Mouse (Mus musculus) MEL (cell line): ENCODE data around the gene Osbpl11. TPM values are rescaled to one million over a fixed set of nuclear protein-coding genes. Genes with fewer than 3 reads are reported as not detected.

Experiments used
- DNase-seq: peaks from one replicate; pipeline ENCODE4 v3.0.0; 2011; ENCODE audit warnings: low read depth, low spot score
- H3K27ac ChIP-seq: 2 replicates; pipeline ENCODE4 v1.5.1; 2012; ENCODE audit warnings: low read depth, mild to moderate bottlenecking, control low read depth, low read length, moderate library complexity; ENCODE audit not compliant: control insufficient read depth
- H3K27me3 ChIP-seq, 2 experiments: fragments of 150-350 bp in 1 of 2; sonication (generic) in 1 of 2; 2 replicates each; pipeline ENCODE4 v1.6.1; 2012; ENCODE audit warnings: low read length in 2 of 2, mild to moderate bottlenecking in 2 of 2, improper control_type of control experiment in 1 of 2, moderate library complexity in 1 of 2; ENCODE audit not compliant: insufficient read depth in 2 of 2, control insufficient read depth in 1 of 2
- H3K36me3 ChIP-seq, 2 experiments: 2 replicates each; pipeline ENCODE4 v1.6.1; 2012 to 2014; ENCODE audit warnings: low read length in 2 of 2, improper control_type of control experiment in 1 of 2, inconsistent platforms in 1 of 2, mild to moderate bottlenecking in 1 of 2; ENCODE audit not compliant: insufficient read depth in 2 of 2, control insufficient read depth in 1 of 2
- H3K4me1 ChIP-seq, 2 experiments: fragments of 150-350 bp in 1 of 2; sonication (generic) in 1 of 2; 2 replicates each; pipeline ENCODE4 v1.6.1; 2012; ENCODE audit warnings: low read length in 2 of 2, improper control_type of control experiment in 1 of 2, mild to moderate bottlenecking in 1 of 2; ENCODE audit not compliant: insufficient read depth in 2 of 2, control insufficient read depth in 1 of 2
- H3K4me3 ChIP-seq, 2 experiments: fragments of 150-350 bp in 1 of 2; sonication (generic) in 1 of 2; 2 replicates each; pipeline ENCODE4 v1.5.1; 2012; ENCODE audit warnings: low read depth in 2 of 2, low read length in 2 of 2, mild to moderate bottlenecking in 2 of 2, moderate library complexity in 2 of 2, control low read depth in 1 of 2, improper control_type of control experiment in 1 of 2; ENCODE audit not compliant: control insufficient read depth in 1 of 2, insufficient read depth in 1 of 2
- H3K79me2 ChIP-seq: 2 replicates; pipeline ENCODE4 v1.6.1; 2012; ENCODE audit warnings: mild to moderate bottlenecking, low read length, moderate library complexity; ENCODE audit not compliant: control insufficient read depth, poor library complexity, insufficient read depth
- H3K9ac ChIP-seq: 2 replicates; pipeline ENCODE4 v1.6.1; 2012; ENCODE audit warnings: low read depth, mild to moderate bottlenecking, control low read depth, low read length, moderate library complexity; ENCODE audit not compliant: control insufficient read depth, poor library complexity, severe bottlenecking
- H3K9me3 ChIP-seq: fragments of 150-350 bp; sonication (generic); replicated peaks from 2 replicates; pipeline ENCODE4 v1.6.1; 2012; ENCODE audit warnings: mild to moderate bottlenecking, low read length, improper control_type of control experiment, moderate library complexity; ENCODE audit not compliant: insufficient read depth
- BHLHE40 ChIP-seq: IDR thresholded peaks from 2 replicates; pipeline ENCODE4 v1.6.1; 2012; ENCODE audit warnings: low read depth, mild to moderate bottlenecking, inconsistent platforms, low read length, improper control_type of control experiment, borderline replicate concordance
- CHD1 ChIP-seq: IDR thresholded peaks from 2 replicates; pipeline ENCODE4 v1.6.1; 2012; ENCODE audit warnings: low read depth, mild to moderate bottlenecking, inconsistent platforms, low read length, improper control_type of control experiment
- CHD2 ChIP-seq: IDR thresholded peaks from 2 replicates; pipeline ENCODE4 v1.6.1; 2011; ENCODE audit warnings: low read length, improper control_type of control experiment
- E2F4 ChIP-seq: IDR thresholded peaks from 2 replicates; pipeline ENCODE4 v1.6.1; 2011; ENCODE audit warnings: low read depth, low read length, improper control_type of control experiment, borderline replicate concordance
- EP300 ChIP-seq, 2 experiments: IDR thresholded peaks; 2 replicates each; pipeline ENCODE4 v1.6.1; 2011; ENCODE audit warnings: improper control_type of control experiment in 2 of 2, low read length in 2 of 2, low read depth in 1 of 2, mild to moderate bottlenecking in 1 of 2
- GABPA ChIP-seq: IDR thresholded peaks from 2 replicates; pipeline ENCODE4 v1.6.1; 2012; ENCODE audit warnings: low read depth, mild to moderate bottlenecking, inconsistent platforms, low read length, improper control_type of control experiment, moderate library complexity
- HCFC1 ChIP-seq: IDR thresholded peaks from 2 replicates; pipeline ENCODE4 v1.6.1; 2012; ENCODE audit warnings: low read depth, mild to moderate bottlenecking, inconsistent platforms, low read length, improper control_type of control experiment, moderate library complexity
- MAFK ChIP-seq: IDR thresholded peaks from 2 replicates; pipeline ENCODE4 v1.6.1; 2011; ENCODE audit warnings: low read depth, mild to moderate bottlenecking, low read length, improper control_type of control experiment, borderline replicate concordance
- MAX ChIP-seq: IDR thresholded peaks from 2 replicates; pipeline ENCODE4 v1.6.1; 2011; ENCODE audit warnings: low read length, improper control_type of control experiment
- MAZ ChIP-seq: IDR thresholded peaks from 2 replicates; pipeline ENCODE4 v1.6.1; 2012; ENCODE audit warnings: low read depth, mild to moderate bottlenecking, inconsistent platforms, low read length, improper control_type of control experiment
- MEF2A ChIP-seq: IDR thresholded peaks from 2 replicates; pipeline ENCODE4 v1.6.1; 2014; ENCODE audit warnings: low read depth, mild to moderate bottlenecking, inconsistent platforms, low read length, improper control_type of control experiment; ENCODE audit not compliant: poor library complexity, insufficient replicate concordance, severe bottlenecking; ENCODE audit errors: extremely low read depth
- MXI1 ChIP-seq: IDR thresholded peaks from 2 replicates; pipeline ENCODE4 v1.6.1; 2011; ENCODE audit warnings: mild to moderate bottlenecking, low read depth, low read length, improper control_type of control experiment
- MYC ChIP-seq: IDR thresholded peaks from 2 replicates; pipeline ENCODE4 v1.6.1; 2011; ENCODE audit warnings: low read depth, mild to moderate bottlenecking, low read length, improper control_type of control experiment, moderate library complexity
- NRF1 ChIP-seq: IDR thresholded peaks from 2 replicates; pipeline ENCODE4 v1.6.1; 2014; ENCODE audit warnings: low read depth, mild to moderate bottlenecking, inconsistent platforms, low read length, improper control_type of control experiment, moderate library complexity; ENCODE audit not compliant: poor library complexity, insufficient read depth, severe bottlenecking
- POLR2A ChIP-seq, 2 experiments: IDR thresholded peaks; 2 replicates each; pipeline ENCODE4 v1.6.1; 2011 to 2012; ENCODE audit warnings: low read length in 2 of 2, mild to moderate bottlenecking in 2 of 2, control low read depth in 1 of 2, improper control_type of control experiment in 1 of 2, low read depth in 1 of 2, moderate library complexity in 1 of 2; ENCODE audit not compliant: control insufficient read depth in 1 of 2, insufficient read depth in 1 of 2, poor library complexity in 1 of 2
- POLR2AphosphoS5 ChIP-seq: IDR thresholded peaks from 2 replicates; pipeline ENCODE4 v1.6.1; 2012; ENCODE audit warnings: low read depth, borderline replicate concordance, mild to moderate bottlenecking, inconsistent platforms, low read length, moderate library complexity, mixed read lengths
- RAD21 ChIP-seq: IDR thresholded peaks from 2 replicates; pipeline ENCODE4 v1.6.1; 2011; ENCODE audit warnings: mild to moderate bottlenecking, low read depth, low read length, improper control_type of control experiment
- SIN3A ChIP-seq: IDR thresholded peaks from 2 replicates; pipeline ENCODE4 v1.6.1; 2012; ENCODE audit warnings: low read length, improper control_type of control experiment, inconsistent platforms
- SMC3 ChIP-seq: IDR thresholded peaks from 2 replicates; pipeline ENCODE4 v1.6.1; 2011; ENCODE audit warnings: low read depth, low read length, improper control_type of control experiment
- TAL1 ChIP-seq: IDR thresholded peaks from 2 replicates; pipeline ENCODE4 v1.6.1; 2012; ENCODE audit warnings: mild to moderate bottlenecking, inconsistent platforms, low read length, moderate library complexity, mixed read lengths
- TBP ChIP-seq: IDR thresholded peaks from 2 replicates; pipeline ENCODE4 v1.8.0; 2011; ENCODE audit warnings: low read depth, low read length, improper control_type of control experiment
- TCF12 ChIP-seq: IDR thresholded peaks from 2 replicates; pipeline ENCODE4 v1.6.1; 2014; ENCODE audit warnings: low read depth, mild to moderate bottlenecking, inconsistent platforms, low read length, improper control_type of control experiment, moderate library complexity
- UBTF ChIP-seq: IDR thresholded peaks from 2 replicates; pipeline ENCODE4 v1.6.1; 2012; ENCODE audit warnings: low read depth, mild to moderate bottlenecking, inconsistent platforms, low read length, improper control_type of control experiment, moderate library complexity, borderline replicate concordance; ENCODE audit not compliant: insufficient read depth
- USF2 ChIP-seq, 2 experiments: IDR thresholded peaks; 2 replicates each; pipeline ENCODE4 v1.6.1; 2011 to 2012; ENCODE audit warnings: improper control_type of control experiment in 2 of 2, low read length in 2 of 2, borderline replicate concordance in 1 of 2, inconsistent platforms in 1 of 2, low read depth in 1 of 2, mild to moderate bottlenecking in 1 of 2; ENCODE audit not compliant: insufficient read depth in 1 of 2
- ZC3H11A ChIP-seq: IDR thresholded peaks from 2 replicates; pipeline ENCODE4 v1.6.1; 2012; ENCODE audit warnings: low read depth, mild to moderate bottlenecking, inconsistent platforms, low read length, improper control_type of control experiment
- ZKSCAN1 ChIP-seq: IDR thresholded peaks from 2 replicates; pipeline ENCODE4 v1.6.1; 2012; ENCODE audit warnings: low read depth, mild to moderate bottlenecking, inconsistent platforms, low read length, improper control_type of control experiment, moderate library complexity
- ZMIZ1 ChIP-seq: IDR thresholded peaks from 2 replicates; pipeline ENCODE4 v1.6.1; 2012; ENCODE audit warnings: low read depth, mild to moderate bottlenecking, inconsistent platforms, low read length, improper control_type of control experiment, moderate library complexity
- ZNF384 ChIP-seq: IDR thresholded peaks from 2 replicates; pipeline ENCODE4 v1.6.1; 2012; ENCODE audit warnings: low read depth, mild to moderate bottlenecking, inconsistent platforms, low read length, improper control_type of control experiment
- polyA plus RNA-seq, 2 experiments: library from polyadenylated mRNA; stranded (reverse) in 1 of 2; unstranded in 1 of 2; fragments of >175 nt in 1 of 2; fragments of >200 nt in 1 of 2; gene quantifications; 2 replicates each; pipeline versions ENCODE4 v1.2.1 to v1.2.4; 2012; ENCODE audit warnings: low replicate concordance in 2 of 2, low read depth in 1 of 2; ENCODE audit not compliant: insufficient read length in 2 of 2, insufficient read depth in 1 of 2, missing spikeins in 1 of 2
- total RNA-seq: library from RNA; depleted of rRNA; stranded (reverse); fragments of 300-350 nt; gene quantifications from 2 replicates; pipeline ENCODE4 v1.2.3, GENCODE M21; 2012

The Osbpl11 gene
- total and polyA plus RNA-seq, 3 experiments = 6.9 to 10.3 TPM; not detected in 1

DNA sequence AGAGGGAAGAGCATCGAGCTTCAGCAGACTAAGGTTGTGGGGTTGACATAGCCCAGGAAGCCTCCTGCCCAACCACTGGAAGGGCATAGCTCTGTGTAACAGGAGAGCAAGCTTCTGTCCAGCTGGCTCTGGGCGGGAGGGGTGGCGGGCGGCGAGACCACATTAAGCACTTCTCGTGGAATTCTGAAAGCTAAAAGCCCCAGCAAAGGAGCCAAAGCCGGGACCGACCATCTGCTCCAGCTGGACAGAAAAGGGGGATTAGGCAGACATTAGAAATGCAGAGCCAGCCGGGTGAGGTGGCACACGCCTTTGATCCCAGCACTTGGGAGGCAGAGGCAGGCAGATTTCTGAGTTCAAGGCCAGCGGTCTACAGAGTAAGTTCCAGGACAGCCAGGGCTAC lies 26.9 kb upstream of the Osbpl11 start:
- H3K9me3 ChIP-seq = no peaks in the 10 kb centered on the region
- no peaks in the 10 kb centered on the region; a peak in 1 of 4 replicates for H3K27me3 ChIP-seq
- no peak overlapping the region for H3K27ac ChIP-seq
- H3K36me3 ChIP-seq = peaks cover 0 to 2% of the 10 kb centered on the region in 2 experiments; a peak in 2 of 4 replicates
- H3K4me3 ChIP-seq = no peak overlapping the region
- no peaks in the 10 kb centered on the region for H3K79me2 ChIP-seq
- no peak for DNase-seq
- TF ChIP-seq POLR2A (IDR thresholded peaks at IDR 0.05; ENCODE audit: control insufficient read depth in 1 of 2, insufficient read depth in 1 of 2, low read depth in 1 of 2, low read length in 2 of 2, poor library complexity in 1 of 2) (no peak), TCF12 (no peak), MEF2A (no peak), USF2 (IDR thresholded peaks at IDR 0.05; ENCODE audit: borderline replicate concordance in 1 of 2, insufficient read depth in 1 of 2, low read depth in 1 of 2, low read length in 2 of 2) (no peak), MAZ (no peak), CHD1 (no peak), RAD21 (no peak), GABPA (no peak), CHD2 (no peak), ZNF384 (no peak), EP300 (IDR thresholded peaks at IDR 0.05; ENCODE audit: low read depth in 1 of 2, low read length in 2 of 2) (no peak), ZMIZ1 (no peak), UBTF (no peak), MXI1 (no peak), HCFC1 (no peak), TBP (no peak), BHLHE40 (no peak), MAFK (no peak)
- TF ChIP-seq, all 39 proteins: peak for 0
- peaks cover 0 to 8% of the 10 kb centered on the region in 2 experiments; a peak in 2 of 4 replicates for H3K4me1 ChIP-seq
- no peak overlapping the region for H3K9ac ChIP-seq

DNA sequence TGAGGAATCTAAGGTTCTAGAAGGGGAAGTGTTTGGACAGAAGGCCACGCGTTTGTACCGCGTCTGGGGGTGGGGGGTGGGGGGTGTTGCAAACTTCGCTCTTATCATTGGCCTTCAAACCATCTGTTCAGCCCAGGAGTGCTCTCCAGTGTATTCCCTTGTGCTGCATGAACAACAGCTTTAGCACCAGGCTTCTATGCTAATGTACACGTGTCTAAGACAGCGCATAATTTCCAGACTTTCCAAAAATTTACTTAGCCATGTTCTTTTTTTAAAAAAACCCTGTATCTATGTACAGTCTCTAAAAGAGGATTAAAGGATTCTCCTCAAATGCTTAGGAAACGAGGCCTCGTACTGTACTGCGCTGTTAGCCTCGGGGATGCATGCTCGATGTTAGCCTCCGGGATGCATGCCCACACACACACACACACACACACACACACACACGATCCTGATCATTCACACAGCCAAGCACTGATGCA lies 26.2 kb upstream of the Osbpl11 start:
- Histone ChIP-seq H3K4me1 (peaks cover 0 to 13% of the 10 kb centered on the region in 2 experiments; a peak in 2 of 4 replicates), H3K79me2 (no peaks in the 10 kb centered on the region), H3K27me3 (no peaks in the 10 kb centered on the region; a peak in 1 of 4 replicates), H3K4me3 (no peak overlapping the region; a peak in 1 of 4 replicates), H3K27ac (no peak overlapping the region), H3K9ac (no peak overlapping the region), H3K9me3 (no peaks in the 10 kb centered on the region), H3K36me3 (peaks cover 0 to 4% of the 10 kb centered on the region in 2 experiments; a peak in 2 of 4 replicates)
- peak; percentile 79 for DNase-seq
- no peak for TF ChIP-seq RAD21
- no peak for TF ChIP-seq USF2 (IDR thresholded peaks at IDR 0.05; ENCODE audit: borderline replicate concordance in 1 of 2, insufficient read depth in 1 of 2, low read depth in 1 of 2, low read length in 2 of 2)
- peak; percentile 66 for TF ChIP-seq MYC
- TF ChIP-seq TCF12 = 0 out of 2 replicates have a peak, but pooled peaks have one; percentile 20
- no peak for TF ChIP-seq HCFC1
- TF ChIP-seq TAL1 = peak; percentile 85
- TF ChIP-seq BHLHE40 = no peak
- no peak for TF ChIP-seq ZKSCAN1
- TF ChIP-seq POLR2AphosphoS5 = no peak
- TF ChIP-seq GABPA = no peak
- peak; percentile 79 for TF ChIP-seq MXI1
- no peak for TF ChIP-seq NRF1
- TF ChIP-seq TBP = no peak
- TF ChIP-seq SMC3 = no peak
- TF ChIP-seq MEF2A = no peak
- peak; percentile 74 for TF ChIP-seq MAX
- peak; percentile 32 to 58 for TF ChIP-seq EP300 (IDR thresholded peaks at IDR 0.05; ENCODE audit: low read depth in 1 of 2, low read length in 2 of 2)
- TF ChIP-seq SIN3A = peak; percentile 56
- TF ChIP-seq MAZ = no peak
- TF ChIP-seq ZC3H11A = no peak
- no peak for TF ChIP-seq E2F4
